Mouse (Mus musculus): ENCODE data around the gene Sox6.

The Sox6 gene

DNA sequence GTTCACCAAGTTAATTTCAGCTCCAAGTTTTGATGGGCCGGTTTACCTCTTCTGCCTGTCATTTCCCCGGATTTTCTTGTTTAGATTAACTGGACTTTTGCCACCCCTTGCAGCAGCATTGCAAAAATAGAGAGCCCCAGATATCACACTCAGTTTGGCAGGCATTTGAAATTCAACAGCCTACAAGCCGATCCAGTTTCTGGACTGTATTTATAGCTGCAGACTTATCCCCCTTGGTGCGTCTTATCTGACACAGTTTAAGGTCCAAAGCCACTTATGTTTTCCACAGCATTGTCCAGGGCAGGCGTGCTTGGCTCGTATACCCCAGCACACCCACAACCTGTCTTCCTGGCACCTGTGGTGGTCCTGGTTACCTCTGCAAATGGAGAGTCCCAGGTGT lies 571.8 kb downstream of the Sox6 start:
- no peak for DNase-seq

DNA sequence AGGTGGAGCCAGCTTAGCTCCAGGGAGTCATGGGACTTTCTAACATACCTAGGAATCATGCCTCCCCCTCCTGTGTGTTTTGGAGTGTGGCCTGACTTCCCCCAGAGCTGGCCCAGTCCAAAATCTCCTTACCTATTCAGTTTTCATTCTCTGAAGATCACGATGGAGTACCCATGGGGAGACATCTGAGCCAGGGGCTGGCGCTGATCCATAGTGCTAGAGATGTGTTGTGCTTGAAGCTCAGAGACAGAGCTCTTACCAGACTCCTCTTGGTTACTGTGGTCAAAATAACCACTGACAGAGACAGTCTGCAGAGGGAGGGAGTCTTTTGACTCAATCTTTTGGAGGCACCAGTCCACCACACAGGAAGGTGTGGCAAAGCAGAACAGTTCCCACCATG lies 575.2 kb downstream of the Sox6 start:
- DNase-seq, result no peak

DNA sequence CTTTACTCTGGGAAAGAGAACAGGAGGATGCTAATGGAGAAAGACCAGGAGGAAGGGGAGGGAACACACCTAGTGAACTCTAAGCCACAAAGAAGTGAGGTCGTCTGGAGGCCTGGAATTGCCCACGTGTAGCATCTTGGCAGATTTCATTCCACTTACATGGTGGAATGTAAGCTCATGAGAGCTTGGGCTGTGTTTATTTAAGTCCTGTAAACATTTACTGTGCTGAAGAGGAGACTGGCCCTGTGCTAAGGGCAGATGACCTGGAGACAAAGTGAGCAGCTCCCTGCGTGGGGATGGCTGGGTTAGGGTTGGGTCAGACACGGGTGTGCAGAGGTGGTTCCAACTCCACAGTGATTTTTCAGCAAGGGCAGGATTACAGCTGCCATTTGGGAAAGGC lies 576.3 kb downstream of the Sox6 start:
- DNase-seq, result no peak

DNA sequence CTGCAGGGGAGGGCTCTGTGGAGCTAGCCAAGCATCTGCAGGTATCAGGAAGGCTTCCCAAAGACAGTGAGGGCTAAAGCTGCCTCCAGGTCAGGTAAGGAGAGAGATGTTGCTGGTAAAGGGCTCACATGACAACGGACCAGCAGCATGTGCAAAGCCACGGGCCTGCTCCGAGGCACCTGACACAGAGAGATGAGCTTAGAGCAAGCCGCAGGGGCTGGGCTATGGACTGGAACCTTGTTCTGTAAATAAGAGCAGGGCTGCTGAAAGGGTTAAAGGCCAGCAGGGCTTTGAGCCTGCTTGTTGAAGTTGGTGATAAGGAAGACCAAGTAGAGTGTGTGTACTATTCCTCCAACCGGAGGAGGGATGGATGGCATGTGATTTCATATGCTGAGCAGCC lies 583.6 kb downstream of the Sox6 start:
- DNase-seq, result no peak

DNA sequence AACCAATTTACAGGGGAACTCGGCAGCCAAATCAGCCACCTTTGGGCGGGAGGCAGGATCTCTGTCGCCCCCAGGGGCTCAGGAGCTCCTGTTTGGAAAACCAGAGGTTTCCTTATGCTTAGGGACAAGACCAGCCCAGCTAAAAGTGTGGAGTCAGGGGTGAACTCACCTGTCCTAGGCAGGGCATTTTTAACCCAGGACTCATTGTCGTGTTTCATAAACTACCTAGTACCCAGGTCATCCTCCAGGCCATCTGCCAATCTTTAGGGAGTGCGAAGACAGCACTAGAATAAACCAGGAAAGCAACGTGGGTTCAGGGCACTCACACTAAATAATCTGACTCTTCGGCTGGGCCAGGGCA lies 584.9 kb downstream of the Sox6 start:
- no peak for DNase-seq

DNA sequence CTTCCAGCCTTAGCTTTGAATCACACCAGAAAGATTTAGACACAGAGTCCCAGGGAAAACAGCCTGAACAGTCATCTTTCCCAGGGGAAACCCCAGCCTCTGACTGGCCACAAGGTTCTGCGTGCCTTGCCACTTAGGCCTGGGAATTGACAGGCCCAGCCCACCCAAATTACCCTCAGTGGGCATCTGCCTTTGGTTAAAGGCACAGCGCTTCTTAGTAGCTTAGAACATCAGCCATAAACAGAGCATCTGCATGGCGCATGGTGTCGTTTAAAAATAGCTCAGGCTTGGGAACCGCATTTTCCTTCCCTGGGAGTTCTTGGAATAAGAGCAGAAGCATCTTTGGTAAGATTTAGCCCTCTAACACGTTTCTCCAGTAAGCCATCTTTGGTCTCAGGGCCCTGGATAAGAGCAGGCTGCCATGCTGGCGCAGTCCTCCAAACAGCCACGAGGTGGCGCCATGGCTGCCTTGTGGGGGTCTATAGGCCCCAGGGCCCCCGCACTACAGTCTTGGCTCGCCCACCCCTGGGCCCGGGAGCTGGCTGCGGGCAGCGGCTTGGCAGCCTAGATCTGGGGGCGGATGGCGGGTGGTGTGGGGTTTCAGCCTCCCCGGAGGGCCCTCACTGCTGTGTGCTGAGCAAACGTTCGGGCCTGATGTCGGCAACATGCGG lies 585.4 kb downstream of the Sox6 start:
- DNase-seq, result peak; percentile 3

DNA sequence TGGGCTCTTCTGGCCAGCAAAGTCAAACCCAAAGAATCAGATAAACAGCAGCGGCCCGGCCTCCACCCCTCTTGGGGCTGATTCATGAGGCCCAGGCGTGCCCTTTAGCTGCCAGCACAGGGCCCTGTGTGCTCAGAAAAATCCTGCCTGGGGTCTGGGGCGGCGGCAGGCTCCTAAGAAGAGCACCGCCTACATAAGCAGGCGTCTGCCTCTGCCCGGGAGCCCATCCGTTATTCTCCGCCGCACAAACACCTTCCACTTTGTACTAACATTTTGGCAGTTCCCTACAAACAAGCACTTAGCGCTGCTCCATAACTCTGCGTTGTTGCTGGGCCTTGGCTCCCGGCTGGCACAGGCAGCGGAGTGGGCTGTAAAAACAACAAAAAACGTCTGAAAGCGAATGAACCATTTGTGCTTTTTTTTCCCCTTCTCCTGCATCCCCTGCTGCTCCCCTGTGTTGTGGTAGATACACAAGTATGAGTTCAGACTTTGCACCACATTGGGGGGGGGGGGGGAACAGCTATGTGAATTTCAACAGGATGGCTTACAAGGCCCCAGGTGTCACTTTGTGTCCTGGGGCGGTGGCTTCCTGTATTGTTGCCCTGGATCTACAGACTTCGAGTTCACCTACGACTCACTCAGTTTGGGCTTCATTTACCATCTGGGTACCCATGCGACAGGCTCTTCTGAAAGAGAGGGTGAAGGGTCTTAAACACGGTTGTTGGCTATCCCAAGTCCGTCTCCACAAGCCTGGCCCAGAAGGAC lies 588.0 kb downstream of the Sox6 start:
- DNase-seq, result no peak

DNA sequence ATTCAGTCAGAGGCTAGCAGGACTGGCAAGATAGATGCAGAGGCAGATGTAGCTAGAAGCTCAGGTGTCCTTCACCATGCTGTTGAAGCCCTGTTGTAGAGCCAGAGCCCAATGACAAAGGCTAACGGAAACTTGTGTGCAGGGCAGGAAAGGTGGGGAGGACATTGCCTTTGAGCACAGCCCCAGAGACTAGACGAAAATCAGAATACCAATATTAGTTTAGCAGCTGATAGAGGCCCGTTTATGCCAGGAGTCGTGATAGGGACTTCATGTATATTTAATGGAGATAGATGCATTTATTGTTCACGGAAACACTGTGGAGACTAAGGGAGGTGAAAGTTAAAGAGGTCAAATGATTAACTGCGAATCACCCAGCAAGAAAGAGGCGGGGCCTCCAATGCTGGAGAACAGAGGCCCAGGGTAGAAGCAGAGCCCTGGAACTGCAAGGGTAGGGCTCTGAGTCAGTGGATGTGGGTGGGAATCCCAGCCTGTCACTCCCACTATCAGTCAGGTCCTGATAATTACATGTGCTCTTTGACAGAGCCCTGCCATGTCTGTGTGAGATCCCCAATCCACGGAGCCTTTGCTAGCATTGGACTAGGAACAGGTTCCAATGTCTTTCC lies 590.1 kb downstream of the Sox6 start:
- no peak for DNase-seq

DNA sequence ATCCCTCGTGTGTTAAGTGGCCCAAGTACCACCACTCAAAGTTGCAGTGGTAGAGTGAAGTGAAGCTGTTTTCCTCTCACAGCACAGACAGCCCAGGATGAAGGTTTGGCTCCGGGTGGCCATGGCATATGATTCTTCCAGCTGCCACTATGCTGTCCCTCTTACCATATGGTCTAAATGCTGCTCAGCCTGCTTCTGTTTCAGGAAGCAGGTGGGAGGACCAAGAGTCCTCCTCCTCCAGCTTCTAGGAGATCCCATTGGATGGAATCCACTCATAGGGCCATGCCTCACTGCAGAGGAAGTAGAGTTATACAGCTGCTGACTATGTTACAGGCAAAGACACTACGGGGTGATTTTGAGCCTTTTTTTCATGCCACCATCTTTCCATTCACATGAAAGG lies 591.5 kb downstream of the Sox6 start:
- DNase-seq, result no peak

DNA sequence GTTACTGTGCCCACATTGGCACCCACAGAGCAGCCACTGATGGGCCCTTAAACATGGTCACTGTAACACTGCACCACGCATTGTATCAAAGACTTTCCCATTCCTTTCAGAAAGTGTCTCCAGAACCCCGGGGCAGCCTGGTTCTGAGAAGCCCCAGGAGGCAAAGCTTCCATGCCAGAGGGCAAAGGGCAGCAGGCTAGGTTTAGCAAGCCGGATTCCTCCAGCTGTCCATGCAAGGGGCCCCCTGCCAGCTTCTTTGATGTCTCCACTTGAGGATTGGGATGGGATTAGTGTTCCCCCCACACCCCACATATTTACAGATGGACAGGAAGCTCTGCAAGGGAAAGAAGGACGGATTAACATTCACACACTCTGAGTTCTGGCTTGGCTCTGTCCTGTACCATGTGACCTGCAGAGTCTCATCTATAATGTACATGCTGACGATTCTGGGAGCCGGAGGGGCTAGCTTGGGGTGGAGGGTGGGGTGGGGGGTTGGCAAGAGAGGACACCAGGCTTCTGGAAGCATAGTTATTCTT lies 592.0 kb downstream of the Sox6 start:
- DNase-seq, result no peak

DNA sequence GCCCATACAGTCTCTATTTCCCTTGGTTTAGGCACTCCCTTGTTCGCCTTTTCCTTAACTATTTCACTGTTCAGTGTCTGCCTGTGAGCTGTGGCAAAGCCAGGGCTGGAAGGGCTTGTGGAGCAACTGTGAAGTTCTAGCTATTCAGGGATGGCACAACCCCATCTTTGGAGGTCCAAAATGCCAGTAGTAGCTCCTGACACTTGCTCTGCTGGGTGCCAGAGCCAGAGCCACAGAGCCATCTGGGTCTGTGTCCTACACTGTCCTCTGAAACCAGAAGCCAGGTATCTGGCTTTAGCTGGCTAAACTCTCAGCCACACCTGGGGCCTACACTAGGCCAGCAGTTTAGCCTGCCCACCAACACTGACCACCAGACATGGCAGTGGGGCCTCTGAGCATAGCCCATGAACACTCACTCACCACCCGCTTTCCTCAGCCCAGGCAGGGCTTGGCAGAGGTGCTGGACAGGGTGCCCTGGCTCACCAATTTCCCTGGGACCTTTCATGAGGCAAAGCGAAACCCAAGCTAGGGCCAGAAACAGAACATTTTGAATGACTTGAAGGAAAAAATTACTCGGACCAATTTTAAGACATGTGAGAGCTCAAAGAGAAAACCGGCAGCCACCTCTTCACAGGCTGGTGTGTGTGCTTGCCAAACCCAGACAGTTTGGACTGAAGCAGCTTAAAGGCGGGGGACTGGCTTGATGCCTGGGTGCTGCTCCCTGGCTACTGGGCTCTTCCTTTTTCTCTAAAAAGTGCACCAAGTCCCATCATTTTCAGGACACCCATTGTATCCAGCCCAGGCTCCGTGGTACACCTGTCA lies 612.2 kb downstream of the Sox6 start:
- peak; percentile 12 for DNase-seq

DNA sequence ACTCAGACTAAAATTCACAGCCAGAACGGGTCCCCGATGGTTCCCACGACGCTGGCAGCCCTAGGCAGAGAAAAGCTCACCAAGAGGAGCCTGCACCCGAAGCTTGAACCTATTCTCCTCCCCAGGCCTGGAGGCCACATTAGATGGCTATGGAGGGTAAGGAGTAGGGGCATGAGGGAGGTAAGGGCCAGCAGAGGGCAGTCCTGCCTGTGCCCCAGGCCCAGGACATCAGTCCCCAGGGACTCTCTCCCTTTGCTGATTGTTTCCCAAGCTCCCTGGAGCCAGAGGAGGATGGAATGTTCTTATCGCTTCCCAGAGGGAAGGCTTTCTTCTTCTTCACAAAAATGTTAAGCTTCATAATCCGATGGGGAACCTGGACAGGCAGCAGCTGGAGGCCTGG lies 615.8 kb downstream of the Sox6 start:
- no peak for DNase-seq

DNA sequence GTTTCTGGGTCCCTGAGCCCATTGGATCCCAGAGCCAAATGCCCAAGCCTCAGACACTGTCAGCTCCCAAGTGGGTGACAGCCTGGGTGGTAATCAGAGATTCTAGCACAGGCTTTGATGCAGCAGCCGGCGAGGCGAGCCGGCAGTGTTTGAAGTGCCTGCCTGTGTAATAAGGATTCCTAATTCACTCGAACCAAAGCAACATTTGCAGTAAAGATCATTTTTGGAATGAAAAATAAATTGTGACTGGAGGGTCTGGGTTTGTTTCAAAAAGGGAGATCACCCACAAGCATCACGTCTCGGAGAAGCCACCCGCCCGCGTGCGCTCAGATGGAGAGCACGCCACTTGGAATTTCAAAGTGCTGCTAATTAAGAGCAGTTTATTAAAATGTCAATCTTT lies 617.6 kb downstream of the Sox6 start:
- DNase-seq, result no peak

Data from cerebellum, adult 8-10 months (tissue).